Mouse (Mus musculus) hindbrain, embryonic 15.5 days (tissue): ENCODE results near the gene Pigo. TPM values are rescaled to one million over a fixed set of nuclear protein-coding genes. Genes with fewer than 3 reads are reported as not detected.

Experiments used
- ATAC-seq: fragments of 200-750 bp; cut with Nextera tagmentation; 2 replicates; pipeline ENCODE4 v1.8.0; 2017; ENCODE audit warnings: low read depth, moderate number of reproducible peaks, moderate TSS enrichment; ENCODE audit not compliant: low FRiP score
- H3K27ac ChIP-seq: fragments of 300-500 bp; sonication (generic); replicated peaks from 2 replicates; pipeline ENCODE4 v1.5.1; 2015; ENCODE audit warnings: mild to moderate bottlenecking, inconsistent platforms
- H3K27me3 ChIP-seq: fragments of 300-500 bp; sonication (generic); 2 replicates; pipeline ENCODE4 v1.6.1; 2015; ENCODE audit warnings: control low read depth, inconsistent platforms
- H3K36me3 ChIP-seq: fragments of 300-500 bp; sonication (generic); 2 replicates; pipeline ENCODE4 v1.6.1; 2015; ENCODE audit warnings: control low read depth, inconsistent platforms
- H3K4me1 ChIP-seq: fragments of 300-500 bp; sonication (generic); replicated peaks from 2 replicates; pipeline ENCODE4 v1.6.1; 2015; ENCODE audit warnings: control low read depth, inconsistent platforms
- H3K4me2 ChIP-seq: fragments of 300-500 bp; sonication (generic); 2 replicates; pipeline ENCODE4 v1.6.1; 2015; ENCODE audit warnings: moderate library complexity, mild to moderate bottlenecking, inconsistent platforms
- H3K4me3 ChIP-seq: fragments of 300-500 bp; sonication (generic); 2 replicates; pipeline ENCODE4 v1.5.1; 2015; ENCODE audit warnings: mild to moderate bottlenecking, inconsistent platforms
- H3K9ac ChIP-seq: fragments of 300-500 bp; sonication (generic); 2 replicates; pipeline ENCODE4 v1.6.1; 2015; ENCODE audit warnings: inconsistent platforms
- H3K9me3 ChIP-seq: fragments of 300-500 bp; sonication (generic); 2 replicates; pipeline ENCODE4 v1.6.1; 2016; ENCODE audit warnings: control low read depth, inconsistent platforms
- WGBS: fragments of 180-500 bp; shearing (Covaris S2); methylation state at CpG from one replicate; pipeline ENCODE4 v1.1.7; 2015; 5-methylcytosine and 5-hydroxymethylcytosine counted together
- polyA plus RNA-seq: library from polyadenylated mRNA; unstranded; fragments of >200 nt; fragmentation: Nextera tagmentation; extraction: Ambion mirVana; gene quantifications from 2 replicates; pipeline ENCODE4 v1.2.1, GENCODE M21; 2015

Pigo gene
- polyA plus RNA-seq = 28.9 and 29.6 TPM in 2 replicates

GRCm38 (mm10) chr4:43025084-43025960 lies at the start of gene Pigo:
TSS of gene Pigo (minus strand) at chr4:43025819.
- Histone ChIP-seq H3K27ac (peak within 1 kb of the TSS; percentile 92), H3K4me1 (peaks cover 26% of the 10 kb centered on the region), H3K27me3 (no peaks in the 10 kb centered on the region), H3K4me3 (peak within 1 kb of the TSS; percentile 54), H3K9ac (peak within 1 kb of the TSS; percentile 51), H3K9me3 (no peaks in the 10 kb centered on the region), H3K4me2 (peak within 1 kb of the TSS; percentile 85), H3K36me3 (peaks cover 45% of the 10 kb centered on the region)
- 7% methylated on average over 42 of the region's 42 CpGs for WGBS
- peak; percentile 95 for ATAC-seq

- ATAC-seq = no peak
- H3K4me2 ChIP-seq = no peak overlapping the region
- no peak overlapping the region for H3K27ac ChIP-seq
Observed at GRCm38 (mm10) chr4:43074923-43075322, 49.3 kb upstream of the Pigo start.

GRCm38 (mm10) chr4:43065471-43065870 lies 39.9 kb upstream of the Pigo start:
- WGBS = 97% methylated on average over 4 of the region's 4 CpGs
- Histone ChIP-seq H3K9me3 (no peaks in the 10 kb centered on the region), H3K9ac (no peak overlapping the region), H3K27ac (no peak overlapping the region), H3K4me1 (peaks cover 6% of the 10 kb centered on the region), H3K4me2 (no peak overlapping the region), H3K27me3 (no peaks in the 10 kb centered on the region), H3K4me3 (no peak overlapping the region), H3K36me3 (no peaks in the 10 kb centered on the region)
- ATAC-seq = no peak

More at GRCm38 (mm10) chr4:43074923-43075322, 49.3 kb upstream of the Pigo start:
- no peaks in the 10 kb centered on the region for H3K27me3 ChIP-seq
- H3K4me1 ChIP-seq = no peaks in the 10 kb centered on the region
- no peak overlapping the region for H3K9ac ChIP-seq
- no peak overlapping the region for H3K4me3 ChIP-seq
- no peaks in the 10 kb centered on the region for H3K9me3 ChIP-seq
- no peaks in the 10 kb centered on the region for H3K36me3 ChIP-seq

- no peak for ATAC-seq
- peaks cover 17% of the 10 kb centered on the region for H3K4me1 ChIP-seq
- H3K9ac ChIP-seq = no peak overlapping the region
Observed at GRCm38 (mm10) chr4:43060286-43060685, 34.7 kb upstream of the Pigo start.

GRCm38 (mm10) chr4:43059697-43060096 lies 34.1 kb upstream of the Pigo start:
- peak overlapping the region; percentile 86; the same call in 1 of the 2 replicates for H3K27ac ChIP-seq
- peak overlapping the region; percentile 77 for H3K4me3 ChIP-seq
- H3K9me3 ChIP-seq = no peaks in the 10 kb centered on the region
- H3K36me3 ChIP-seq = no peaks in the 10 kb centered on the region
- H3K9ac ChIP-seq = peak overlapping the region; percentile 72
- 32% methylated on average over 3 of the region's 3 CpGs for WGBS
- no peak for ATAC-seq
- H3K4me2 ChIP-seq = peak overlapping the region; percentile 69
- no peaks in the 10 kb centered on the region for H3K27me3 ChIP-seq
- H3K4me1 ChIP-seq = peaks cover 17% of the 10 kb centered on the region

More at GRCm38 (mm10) chr4:43060286-43060685, 34.7 kb upstream of the Pigo start:
- WGBS = 58% methylated on average over 3 of the region's 3 CpGs
- Histone ChIP-seq H3K9me3 (no peaks in the 10 kb centered on the region), H3K27me3 (no peaks in the 10 kb centered on the region), H3K4me3 (peak overlapping the region; percentile 77; the same call in 1 of the 2 replicates), H3K4me2 (peak overlapping the region; percentile 69), H3K36me3 (no peaks in the 10 kb centered on the region), H3K27ac (no peak overlapping the region)

- ATAC-seq = peak; percentile 97
- H3K4me2 ChIP-seq = peak within 1 kb of the TSS; percentile 69
- H3K4me1 ChIP-seq = peaks cover 17% of the 10 kb centered on the region
- no peaks in the 10 kb centered on the region for H3K9me3 ChIP-seq
- H3K36me3 ChIP-seq = no peaks in the 10 kb centered on the region
- H3K27me3 ChIP-seq = no peaks in the 10 kb centered on the region
- H3K9ac ChIP-seq = peak within 1 kb of the TSS; percentile 72
- under 1% methylated on average over 90 of the region's 90 CpGs for WGBS
- H3K27ac ChIP-seq = peak within 1 kb of the TSS; percentile 86
- H3K4me3 ChIP-seq = peak within 1 kb of the TSS; percentile 77
Observed at GRCm38 (mm10) chr4:43058753-43059654, 33.4 kb upstream of the Pigo start, which contains the start of gene Unc13b. TSS of gene Unc13b (plus strand) at chr4:43058953.

GRCm38 (mm10) chr4:43058392-43058752 lies 32.8 kb upstream of the Pigo start:
- H3K27me3 ChIP-seq = no peaks in the 10 kb centered on the region
- no peaks in the 10 kb centered on the region for H3K36me3 ChIP-seq
- H3K4me3 ChIP-seq = peak overlapping the region; percentile 77
- 20% methylated on average over 8 of the region's 8 CpGs for WGBS
- no peak for ATAC-seq
- peaks cover 17% of the 10 kb centered on the region for H3K4me1 ChIP-seq
- H3K4me2 ChIP-seq = peak overlapping the region; percentile 69
- peak overlapping the region; percentile 86 for H3K27ac ChIP-seq
- H3K9ac ChIP-seq = peak overlapping the region; percentile 72; the same call in 1 of the 2 replicates
- no peaks in the 10 kb centered on the region for H3K9me3 ChIP-seq

GRCm38 (mm10) chr4:43057654-43058053 lies 32.0 kb upstream of the Pigo start:
- no peaks in the 10 kb centered on the region for H3K27me3 ChIP-seq
- no peak for ATAC-seq

GRCm38 (mm10) chr4:43052627-43053026 lies 27.0 kb upstream of the Pigo start:
- H3K9me3 ChIP-seq = no peaks in the 10 kb centered on the region
- no peaks in the 10 kb centered on the region for H3K36me3 ChIP-seq
- no peak for ATAC-seq
- no peaks in the 10 kb centered on the region for H3K4me1 ChIP-seq
- H3K4me3 ChIP-seq = no peak overlapping the region
- no peak overlapping the region for H3K4me2 ChIP-seq
- H3K27me3 ChIP-seq = no peaks in the 10 kb centered on the region
- H3K9ac ChIP-seq = no peak overlapping the region
- no peak overlapping the region for H3K27ac ChIP-seq
- 9% methylated on average over 4 of the region's 4 CpGs for WGBS

More at GRCm38 (mm10) chr4:43057654-43058053, 32.0 kb upstream of the Pigo start:
- Histone ChIP-seq H3K27ac (no peak overlapping the region), H3K9ac (no peak overlapping the region), H3K9me3 (no peaks in the 10 kb centered on the region), H3K4me1 (peaks cover 17% of the 10 kb centered on the region), H3K4me2 (no peak overlapping the region), H3K36me3 (no peaks in the 10 kb centered on the region), H3K4me3 (no peak overlapping the region)
- 95% methylated on average over 5 of the region's 5 CpGs for WGBS

GRCm38 (mm10) chr4:43047231-43047630 lies 21.6 kb upstream of the Pigo start:
- no peak for ATAC-seq
- Histone ChIP-seq H3K4me2 (peak overlapping the region; percentile 93; the same call in 1 of the 2 replicates), H3K36me3 (no peaks in the 10 kb centered on the region)

GRCm38 (mm10) chr4:43046607-43047006 lies 21.0 kb upstream of the Pigo start:
- no peak overlapping the region for H3K4me3 ChIP-seq

More at GRCm38 (mm10) chr4:43047231-43047630, 21.6 kb upstream of the Pigo start:
- H3K9ac ChIP-seq = no peak overlapping the region
- no peaks in the 10 kb centered on the region for H3K27me3 ChIP-seq
- 8% methylated on average over 5 of the region's 5 CpGs for WGBS
- no peak overlapping the region for H3K27ac ChIP-seq
- no peak overlapping the region for H3K4me3 ChIP-seq
- H3K9me3 ChIP-seq = no peaks in the 10 kb centered on the region
- H3K4me1 ChIP-seq = peaks cover 30% of the 10 kb centered on the region

More at GRCm38 (mm10) chr4:43046607-43047006, 21.0 kb upstream of the Pigo start:
- ATAC-seq = no peak
- no peak overlapping the region for H3K9ac ChIP-seq
- no peaks in the 10 kb centered on the region for H3K9me3 ChIP-seq
- H3K27ac ChIP-seq = no peak overlapping the region
- WGBS = 62% methylated on average over 5 of the region's 5 CpGs
- H3K4me1 ChIP-seq = peaks cover 30% of the 10 kb centered on the region
- H3K27me3 ChIP-seq = no peaks in the 10 kb centered on the region
- no peaks in the 10 kb centered on the region for H3K36me3 ChIP-seq
- peak overlapping the region; percentile 93 for H3K4me2 ChIP-seq
